Mouse (Mus musculus): Measurements from ENCODE around the gene Zfp106.

Zfp106 gene

GRCm38 (mm10) chr2:120476277-120477087 is 87.2 kb downstream of the Zfp106 start:
- DNase-seq (ENCODE audit: low read depth, low spot score) = no peak

GRCm38 (mm10) chr2:120470856-120471255 is 92.8 kb downstream of the Zfp106 start:
- no peak for DNase-seq (ENCODE audit: low read depth, low spot score)

- DNase-seq (ENCODE audit: low read depth, low spot score) = no peak
These were observed 93.9 kb downstream of the Zfp106 start for GRCm38 (mm10) chr2:120469715-120470114.

- DNase-seq (ENCODE audit: low read depth, low spot score) = no peak
These were observed 94.4 kb downstream of the Zfp106 start for GRCm38 (mm10) chr2:120469220-120469619.

- no peak for DNase-seq (ENCODE audit: low read depth, low spot score)
These were observed 95.6 kb downstream of the Zfp106 start for GRCm38 (mm10) chr2:120468011-120468410.

- DNase-seq (ENCODE audit: low read depth, low spot score) = no peak
These were observed 98.3 kb downstream of the Zfp106 start for GRCm38 (mm10) chr2:120465397-120465785.

GRCm38 (mm10) chr2:120464732-120465396 is 98.8 kb downstream of the Zfp106 start:
- no peak for DNase-seq (ENCODE audit: low read depth, low spot score)

GRCm38 (mm10) chr2:120464091-120464490 is 99.6 kb downstream of the Zfp106 start:
- no peak for DNase-seq (ENCODE audit: low read depth, low spot score)

- no peak for DNase-seq (ENCODE audit: low read depth, low spot score)
These were observed 100.3 kb downstream of the Zfp106 start for GRCm38 (mm10) chr2:120463328-120463727.

GRCm38 (mm10) chr2:120460216-120460615 is 103.4 kb downstream of the Zfp106 start:
- DNase-seq (ENCODE audit: low read depth, low spot score) = no peak

All from mesoderm, embryonic 11.5 days (tissue).